In genomic region chr7:144283701-144284100, GRCm38 (mm10) we compare ENCODE assay signal across 9 mouse cellular contexts.
DNase-seq lines count a peak whose midpoint lies in the region; ATAC-seq lines count a peak whose summit lies in the region.
"Had no signal": no experiment of that assay in that cellular context is flagged by ENCODE, and none has a peak within 500 bp of the region (broad histone marks: within the 10 kb centered on the region; RNA-seq: fewer than 3 reads in every experiment).

No protein-coding gene starts in this region.

- peak overlapping the region; percentile 47 for H3K4me3 ChIP-seq in embryonic facial prominence, embryonic 14.5 days (ENCODE audit: low read depth, low read length)
- H3K4me3 ChIP-seq in hindbrain, embryonic 13.5 days = peak overlapping the region; percentile 59
- H3K4me3 ChIP-seq in midbrain, embryonic 10.5 days = peak overlapping the region; percentile 79

- H3K4me1 ChIP-seq in embryonic facial prominence, embryonic 14.5 days (ENCODE audit: control insufficient read depth, insufficient read depth, low read length) = 0 out of 2 replicates have a peak, but pooled peaks cover 3% of the 10 kb centered on the region
- H3K4me1 ChIP-seq in hindbrain, embryonic 13.5 days (replicated peaks) = peaks cover 66% of the 10 kb centered on the region
- peaks cover 46% of the 10 kb centered on the region for H3K4me1 ChIP-seq in midbrain, embryonic 10.5 days

- H3K27me3 ChIP-seq in embryonic facial prominence, embryonic 14.5 days (replicated peaks; ENCODE audit: control insufficient read depth, insufficient read depth, low read length) = no peaks in the 10 kb centered on the region
- no peaks in the 10 kb centered on the region for H3K27me3 ChIP-seq in hindbrain, embryonic 13.5 days
- H3K27me3 ChIP-seq in midbrain, embryonic 10.5 days (ENCODE audit: low read depth, poor library complexity, severe bottlenecking) = peaks cover 6% of the 10 kb centered on the region; the same call in 1 of the 2 replicates
- H3K27me3 ChIP-seq: Patski had no signal

- no peaks in the 10 kb centered on the region for H3K36me3 ChIP-seq in embryonic facial prominence, embryonic 14.5 days (ENCODE audit: control insufficient read depth, insufficient read depth, low read length)
- no peaks in the 10 kb centered on the region; the same call in 1 of the 2 replicates for H3K36me3 ChIP-seq in hindbrain, embryonic 13.5 days
- no peaks in the 10 kb centered on the region for H3K36me3 ChIP-seq in midbrain, embryonic 10.5 days

- WGBS in embryonic facial prominence, embryonic 14.5 days = 11% methylated on average over 6 of the region's 6 CpGs
- 9% methylated on average over 6 of the region's 6 CpGs for WGBS in hindbrain, embryonic 13.5 days
- 6% methylated on average over 6 of the region's 6 CpGs for WGBS in midbrain, embryonic 10.5 days

- peak overlapping the region; percentile 59 for H3K9ac ChIP-seq in embryonic facial prominence, embryonic 14.5 days (ENCODE audit: low read depth, low read length)
- H3K9ac ChIP-seq in hindbrain, embryonic 13.5 days = peak overlapping the region; percentile 86

- H3K9me3 ChIP-seq in embryonic facial prominence, embryonic 14.5 days (ENCODE audit: control insufficient read depth, low read length) = no peaks in the 10 kb centered on the region
- H3K9me3 ChIP-seq in hindbrain, embryonic 13.5 days = no peaks in the 10 kb centered on the region
- no peaks in the 10 kb centered on the region for H3K9me3 ChIP-seq in midbrain, embryonic 10.5 days (replicated peaks)

- DNase-seq in kidney, postnatal 4 days = peak; percentile 21 to 44
- DNase-seq in kidney, adult 11 months = no peak
- DNase-seq in embryonic facial prominence, embryonic 14.5 days (ENCODE audit: low spot score) = peak; percentile 13
- peak; percentile 55 for DNase-seq in midbrain, embryonic 10.5 days (ENCODE audit: low spot score)
- no peak for DNase-seq in testis, postnatal 14 days (ENCODE audit: low spot score)
- DNase-seq in thymus, postnatal 4 days = no peak
- no peak for DNase-seq in spleen, postnatal 10 days (ENCODE audit: low spot score in 2 of 2)

- ATAC-seq in embryonic facial prominence, embryonic 14.5 days (ENCODE audit: low read depth) = no peak
- peak; percentile 34; the same call in 1 of the 2 replicates for ATAC-seq in hindbrain, embryonic 13.5 days (ENCODE audit: low FRiP score)
- ATAC-seq: Patski had no signal

- peak overlapping the region; percentile 71 for H3K27ac ChIP-seq in embryonic facial prominence, embryonic 14.5 days (replicated peaks; ENCODE audit: low read depth, low read length)
- H3K27ac ChIP-seq in hindbrain, embryonic 13.5 days = peak overlapping the region; percentile 99
- peak overlapping the region; percentile 97 for H3K27ac ChIP-seq in midbrain, embryonic 10.5 days (replicated peaks)

- peak overlapping the region; percentile 85 for H3K4me2 ChIP-seq in embryonic facial prominence, embryonic 14.5 days (ENCODE audit: low read depth, low read length)
- peak overlapping the region; percentile 84 for H3K4me2 ChIP-seq in hindbrain, embryonic 13.5 days

Comparison
In these comparisons a context has a peak if more than half of its experiments do, and no peak if none do; other contexts are left out.
1. DNase-seq: peak in kidney, postnatal 4 days (2 of 2), embryonic facial prominence, embryonic 14.5 days (single experiment) and midbrain, embryonic 10.5 days (single experiment); none in kidney, adult 11 months (single experiment), testis, postnatal 14 days (single experiment), thymus, postnatal 4 days (single experiment) and spleen, postnatal 10 days (0 of 2).
2. Peak in every context shown above with its lines, with median percentiles within 50 percentile points of each other: H3K27ac ChIP-seq and H3K4me3 ChIP-seq.